Mouse (Mus musculus) lung, adult 2 months (tissue): ENCODE data around the gene Tmem208. TPM values are rescaled to one million over a fixed set of nuclear protein-coding genes. Genes with fewer than 3 reads are reported as not detected.

Source experiments
- DNase-seq: peaks from one replicate; pipeline ENCODE4 v3.0.0; 2022
- H3K4me1 ChIP-seq: fragments of 200-500 bp; 2 replicates; pipeline ENCODE4 v1.6.1; 2011; ENCODE audit warnings: low read length; ENCODE audit not compliant: control insufficient read depth, insufficient read depth
- H3K4me3 ChIP-seq: fragments of 200-500 bp; replicated peaks from 2 replicates; pipeline ENCODE3; 2011; ENCODE audit warnings: low read depth, mild to moderate bottlenecking, control low read depth, low read length; ENCODE audit errors: extremely low read depth
- CTCF ChIP-seq: fragments of 200-500 bp; IDR thresholded peaks from 2 replicates; pipeline ENCODE4 v1.5.1; 2011; ENCODE audit warnings: mild to moderate bottlenecking, low read length, control low read depth; ENCODE audit not compliant: insufficient read depth
- POLR2A ChIP-seq: fragments of 200-500 bp; IDR thresholded peaks from 2 replicates; pipeline ENCODE4 v1.6.1; 2011; ENCODE audit warnings: low read depth, mild to moderate bottlenecking, control low read depth, low read length, borderline replicate concordance; ENCODE audit errors: extremely low read depth
- WGBS: fragments of 180-500 bp; shearing (Covaris S2); methylation state at CpG from one replicate; pipeline ENCODE4 v1.1.7; 2018; 5-methylcytosine and 5-hydroxymethylcytosine counted together
- polyA plus RNA-seq: library from polyadenylated mRNA; depleted of rRNA; stranded (reverse); fragments of >200 nt; gene quantifications from 2 replicates; pipeline ENCODE4 v1.2.3, GENCODE M21; 2012

Gene Tmem208
- polyA plus RNA-seq, 1 experiment: 104 TPM

- Histone ChIP-seq H3K4me3 (peak within 1 kb of the TSS; percentile 83), H3K4me1 (peaks cover 18% of the 10 kb centered on the region)
- peak; percentile 84 for DNase-seq
- under 1% methylated on average over 58 of the region's 58 CpGs for WGBS
- TF ChIP-seq CTCF (no peak), POLR2A (no peak)
Measured at GRCm38 (mm10) chr8:105297511-105298192, 28.5 kb upstream of the Tmem208 start, which contains the start of gene E2f4. Gene E2f4 (plus strand): TSS chr8:105297663.

- WGBS: 38% methylated on average over 18 of the region's 18 CpGs
- Histone ChIP-seq H3K4me3 (peak overlapping the region; percentile 83), H3K4me1 (peaks cover 18% of the 10 kb centered on the region)
- DNase-seq: no peak
- TF ChIP-seq POLR2A (no peak), CTCF (no peak)
Measured at GRCm38 (mm10) chr8:105298351-105299252, 27.6 kb upstream of the Tmem208 start.

GRCm38 (mm10) chr8:105299962-105300361 is 26.2 kb upstream of the Tmem208 start:
- 94% methylated on average over 8 of the region's 8 CpGs for whole genome bisulfite sequencing
- no peak for TF ChIP-seq POLR2A
- TF ChIP-seq CTCF: no peak
- peaks cover 21% of the 10 kb centered on the region for H3K4me1 ChIP-seq

GRCm38 (mm10) chr8:105303396-105303795 is 22.8 kb upstream of the Tmem208 start:
- WGBS: 64% methylated on average over 8 of the region's 8 CpGs
- H3K4me1 ChIP-seq: peaks cover 11% of the 10 kb centered on the region
- DNase-seq: no peak
- TF ChIP-seq CTCF (no peak), POLR2A (no peak)
- no peak overlapping the region for H3K4me3 ChIP-seq

More at GRCm38 (mm10) chr8:105299962-105300361, 26.2 kb upstream of the Tmem208 start:
- H3K4me3 ChIP-seq: no peak overlapping the region
- DNase-seq: no peak

GRCm38 (mm10) chr8:105303874-105304273 is 22.3 kb upstream of the Tmem208 start:
- no peak for DNase-seq
- Histone ChIP-seq H3K4me1 (peaks cover 6% of the 10 kb centered on the region), H3K4me3 (no peak overlapping the region)
- TF ChIP-seq POLR2A: no peak
- TF ChIP-seq CTCF: no peak
- WGBS: 59% methylated on average over 9 of the region's 9 CpGs

- no peak for TF ChIP-seq CTCF
- no peak for TF ChIP-seq POLR2A
- H3K4me3 ChIP-seq: no peak overlapping the region
- DNase-seq: no peak
- WGBS: 45% methylated on average over 9 of the region's 9 CpGs
- H3K4me1 ChIP-seq: peaks cover 4% of the 10 kb centered on the region
Measured at GRCm38 (mm10) chr8:105304325-105305210, 21.6 kb upstream of the Tmem208 start.

GRCm38 (mm10) chr8:105305211-105306145 is 20.7 kb upstream of the Tmem208 start, which contains the start of gene Elmo3:
Gene Elmo3 (plus strand): TSS chr8:105305601.
- peak within 1 kb of the TSS; percentile 52 for H3K4me3 ChIP-seq
- TF ChIP-seq CTCF (no peak), POLR2A (peak; percentile 75; the same call in 1 of the 2 replicates)
- H3K4me1 ChIP-seq: peaks cover 4% of the 10 kb centered on the region
- 9% methylated on average over 30 of the region's 30 CpGs for WGBS
- peak; percentile 83 for DNase-seq

GRCm38 (mm10) chr8:105306146-105306691 is 19.9 kb upstream of the Tmem208 start:
- 35% methylated on average over 5 of the region's 5 CpGs for WGBS
- Histone ChIP-seq H3K4me3 (peak overlapping the region; percentile 18), H3K4me1 (peaks cover 4% of the 10 kb centered on the region)
- DNase-seq: no peak
- TF ChIP-seq POLR2A (no peak), CTCF (no peak)
